Mouse (Mus musculus) central nervous system, embryonic 18 days (tissue): ENCODE measurements around the gene Psen1. TPM values are rescaled to one million over a fixed set of nuclear protein-coding genes. Genes with fewer than 3 reads are reported as not detected.

Experiments
- polyA plus RNA-seq: library from polyadenylated mRNA; depleted of rRNA; stranded (reverse); fragments of >200 nt; gene quantifications from 2 replicates; pipeline ENCODE4 v1.2.3, GENCODE M21; 2012; rRNA removed

The Psen1 gene
- 35.0 and 36.1 TPM in 2 replicates for polyA plus RNA-seq

DNA sequence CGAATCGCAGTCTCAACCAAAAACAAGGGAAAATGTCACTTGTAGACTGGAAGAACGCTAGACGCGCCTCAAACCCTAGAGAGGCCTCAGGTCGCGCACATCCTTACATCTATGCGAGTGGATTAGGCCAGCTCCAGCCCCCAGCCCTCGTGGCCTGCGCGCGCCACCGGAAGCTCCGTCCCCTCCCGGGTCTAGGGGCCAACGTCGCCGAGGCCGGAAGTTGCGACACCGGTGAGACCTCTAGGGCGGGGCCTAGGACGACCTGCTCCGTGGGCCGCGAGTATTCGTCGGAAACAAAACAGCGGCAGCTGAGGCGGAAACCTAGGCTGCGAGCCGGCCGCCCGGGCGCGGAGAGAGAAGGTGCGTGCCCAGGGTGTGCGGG, at the start of gene Psen1:
Gene Psen1, plus strand, starts transcription at position 219 of the 382 bp plus-strand sequence.

DNA sequence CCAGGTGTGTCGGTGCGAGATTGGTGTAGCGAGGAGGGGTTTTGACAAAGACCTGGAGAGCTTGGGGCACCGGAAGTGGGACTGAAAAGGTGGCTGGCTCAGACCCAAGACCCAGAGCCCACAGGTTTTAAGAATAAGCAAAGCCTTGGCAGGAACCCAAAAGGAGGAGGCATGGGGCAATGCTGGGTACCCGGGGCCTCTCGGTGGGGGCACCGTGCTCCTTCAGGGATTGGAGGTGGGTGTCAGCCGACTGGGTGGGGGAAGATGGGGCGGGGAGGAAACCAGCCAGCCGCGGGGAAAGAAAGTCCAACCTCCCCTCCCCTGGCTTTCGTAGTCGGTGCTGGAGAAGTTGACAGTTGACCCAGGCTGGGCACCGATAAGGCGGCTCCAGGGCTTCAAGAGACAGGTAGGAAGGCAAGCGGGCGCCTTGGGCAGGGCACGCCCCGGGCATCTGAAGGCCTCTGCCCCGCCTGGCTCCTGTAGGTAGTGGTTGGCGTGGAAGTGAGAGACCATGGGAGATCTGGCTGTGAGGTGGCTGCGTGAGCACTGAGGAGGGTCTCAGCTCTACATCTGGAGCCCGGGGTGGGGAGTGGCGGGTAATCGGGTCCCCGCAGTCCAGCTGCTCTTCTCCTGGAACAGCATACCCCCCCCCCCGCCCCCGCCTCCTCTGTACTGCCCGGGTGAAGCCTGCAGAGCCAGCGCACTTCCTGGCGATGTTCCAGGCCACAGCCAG, 75.5 kb downstream of the Psen1 start, which contains the start of gene Papln:
Gene Papln, plus strand, starts transcription at position 324 of the 733 bp plus-strand sequence.

Other genes starting within 250 kb of the Psen1 start
- 6.3 and 7.6 TPM in 2 replicates for gene Dpf3, start 200.4 kb upstream of the Psen1 start, polyA plus RNA-seq
- 56.9 and 59.7 TPM in 2 replicates for gene Dcaf4, start 167.7 kb upstream of the Psen1 start, polyA plus RNA-seq
- gene Zfyve1, start 90.9 kb upstream of the Psen1 start, polyA plus RNA-seq, result 39.0 and 41.3 TPM in 2 replicates
- 128 and 131 TPM in 2 replicates for gene Rbm25, start 56.9 kb upstream of the Psen1 start, polyA plus RNA-seq
- gene Papln, start 75.5 kb downstream of the Psen1 start, polyA plus RNA-seq, result 1.4 and 1.6 TPM in 2 replicates
- 23.4 and 24.8 TPM in 2 replicates for gene Numb, start 233.8 kb downstream of the Psen1 start, polyA plus RNA-seq